Mouse (Mus musculus): ENCODE results near the gene 4930590J08Rik. TPM values are rescaled to one million over a fixed set of nuclear protein-coding genes. Genes with fewer than 3 reads are reported as not detected.
"Not testable (repeated sequence)": the region's sequence is repeated elsewhere in the genome, so short reads cannot be mapped to it uniquely, and the experiment has no call there.

Gene 4930590J08Rik
- 1.1 and 1.7 TPM in 2 replicates for polyA plus RNA-seq (2014; fragmentation: Nextera tagmentation; extraction: Ambion mirVana)

DNA sequence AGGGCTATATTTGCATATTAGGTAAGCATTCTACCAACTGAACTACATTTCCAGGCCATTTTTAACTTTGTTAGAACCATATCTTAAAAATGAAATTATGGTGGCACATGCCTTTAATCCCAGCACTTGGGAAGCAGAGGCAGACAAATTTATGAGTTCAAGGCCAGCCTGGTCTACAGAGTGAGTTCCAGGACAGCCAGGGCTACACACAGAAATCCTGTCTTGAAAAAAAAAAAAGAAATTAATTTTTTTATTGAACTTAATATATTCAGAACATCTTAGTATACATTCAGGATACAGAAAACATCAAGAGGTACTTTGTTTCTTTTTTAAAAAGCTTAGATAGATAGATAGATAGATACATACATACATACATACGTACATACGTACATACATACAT, at the start of gene 4930590J08Rik:
TSS of gene 4930590J08Rik (plus strand) at position 301 of the 400 bp plus-strand sequence.
- not testable (repeated sequence) for H3K27ac ChIP-seq (replicated peaks; ENCODE audit: low read depth, low read length); H3K27me3 ChIP-seq (ENCODE audit: control insufficient read depth, insufficient read depth, low read length); ATAC-seq (ENCODE audit: low FRiP score, low TSS enrichment); H3K4me3 ChIP-seq (replicated peaks; ENCODE audit: low read depth, low read length); H3K4me2 ChIP-seq (ENCODE audit: low read length); H3K4me1 ChIP-seq (ENCODE audit: control insufficient read depth, insufficient read depth, low read length); DNase-seq; H3K9me3 ChIP-seq (ENCODE audit: control insufficient read depth, low read length); H3K9ac ChIP-seq (replicated peaks; ENCODE audit: low read length)
- WGBS, result 98% methylated on average over 2 of the region's 2 CpGs
- peaks cover 43% of the 10 kb centered on the region for H3K36me3 ChIP-seq (ENCODE audit: control insufficient read depth, insufficient read depth, low read length)

DNA sequence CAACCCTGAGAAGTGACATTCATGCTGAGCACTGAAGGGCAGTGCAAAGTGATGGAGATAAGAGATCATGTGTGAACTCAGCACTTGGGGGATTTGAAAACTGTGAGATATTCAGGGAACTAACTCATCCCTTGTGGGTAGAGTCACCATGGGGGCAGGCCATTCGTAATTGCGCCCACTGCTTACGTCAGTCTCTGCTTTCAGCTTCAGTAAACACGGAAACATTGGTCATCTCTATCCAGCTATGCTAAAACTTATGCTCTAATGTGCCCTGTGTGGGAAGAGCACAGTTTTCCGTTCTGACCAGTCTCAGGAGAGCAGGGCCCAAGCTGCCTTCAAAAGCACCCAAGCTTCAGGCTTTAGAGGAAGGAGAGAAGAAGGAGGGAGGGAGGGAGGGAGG, 44.3 kb upstream of the 4930590J08Rik start:
- Histone ChIP-seq H3K4me1 (ENCODE audit: control insufficient read depth, insufficient read depth, low read length) (no peaks in the 10 kb centered on the region), H3K27me3 (ENCODE audit: control insufficient read depth, insufficient read depth, low read length) (no peaks in the 10 kb centered on the region), H3K9ac (replicated peaks; ENCODE audit: low read length) (no peak overlapping the region), H3K4me3 (replicated peaks; ENCODE audit: low read depth, low read length) (no peak overlapping the region), H3K36me3 (ENCODE audit: control insufficient read depth, insufficient read depth, low read length) (no peaks in the 10 kb centered on the region), H3K27ac (replicated peaks; ENCODE audit: low read depth, low read length) (no peak overlapping the region), H3K4me2 (ENCODE audit: low read length) (no peak overlapping the region), H3K9me3 (ENCODE audit: control insufficient read depth, low read length) (no peaks in the 10 kb centered on the region)
- ATAC-seq (ENCODE audit: low FRiP score, low TSS enrichment) (no peak), DNase-seq (no peak)
- WGBS, result 79% methylated on average over 5 of the region's 5 CpGs

DNA sequence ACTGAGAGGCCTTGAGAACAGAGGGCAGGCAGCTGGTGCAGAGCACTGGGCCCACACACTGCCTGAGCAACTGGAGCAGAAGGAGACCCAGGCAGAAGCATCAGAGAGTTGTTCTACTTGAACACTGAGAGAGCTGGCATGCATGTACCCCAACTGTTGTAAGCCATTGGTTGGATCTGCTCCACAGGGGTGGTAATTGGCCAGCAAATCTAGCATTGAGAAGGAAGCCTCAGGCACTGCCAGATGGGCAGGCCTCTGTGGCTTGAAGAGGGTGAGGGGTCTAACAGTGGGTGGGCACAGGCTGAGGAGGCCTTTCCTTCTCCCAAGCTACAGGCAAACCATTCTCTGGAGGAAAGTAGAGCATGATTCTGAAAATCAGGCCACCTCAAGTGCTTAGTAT, 39.8 kb upstream of the 4930590J08Rik start:
- no peak overlapping the region for H3K4me2 ChIP-seq (ENCODE audit: low read length)
- H3K4me1 ChIP-seq (ENCODE audit: control insufficient read depth, insufficient read depth, low read length), result no peaks in the 10 kb centered on the region
- H3K27ac ChIP-seq (replicated peaks; ENCODE audit: low read depth, low read length), result no peak overlapping the region
- H3K27me3 ChIP-seq (ENCODE audit: control insufficient read depth, insufficient read depth, low read length), result no peaks in the 10 kb centered on the region
- H3K9ac ChIP-seq (replicated peaks; ENCODE audit: low read length), result no peak overlapping the region
- DNase-seq (no peak), ATAC-seq (ENCODE audit: low FRiP score, low TSS enrichment) (no peak)
- H3K9me3 ChIP-seq (ENCODE audit: control insufficient read depth, low read length), result no peaks in the 10 kb centered on the region
- no peaks in the 10 kb centered on the region for H3K36me3 ChIP-seq (ENCODE audit: control insufficient read depth, insufficient read depth, low read length)
- no peak overlapping the region for H3K4me3 ChIP-seq (replicated peaks; ENCODE audit: low read depth, low read length)

DNA sequence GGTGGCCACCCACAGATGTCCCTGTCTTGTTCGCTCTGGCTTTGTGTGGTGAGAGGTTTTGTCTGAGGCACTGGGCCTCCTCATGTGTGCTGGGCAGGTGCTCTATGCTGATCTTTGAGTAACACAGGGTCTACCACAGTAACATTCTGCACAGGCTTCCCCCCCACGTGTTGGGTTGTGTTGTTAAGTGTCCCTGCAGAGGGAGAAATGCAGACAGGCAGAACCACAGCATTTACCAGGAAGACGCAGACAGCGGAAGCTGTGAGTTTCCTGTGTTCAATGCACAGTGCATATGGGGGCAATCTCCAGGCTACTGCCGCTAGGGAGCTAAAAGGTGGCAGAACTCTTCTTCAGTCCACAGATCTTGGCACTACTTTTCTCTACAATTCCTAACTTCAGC, 38.0 kb upstream of the 4930590J08Rik start:
- no peaks in the 10 kb centered on the region for H3K4me1 ChIP-seq (ENCODE audit: control insufficient read depth, insufficient read depth, low read length)
- 78% methylated on average over 5 of the region's 5 CpGs for WGBS
- H3K9ac ChIP-seq (replicated peaks; ENCODE audit: low read length), result no peak overlapping the region
- no peaks in the 10 kb centered on the region for H3K36me3 ChIP-seq (ENCODE audit: control insufficient read depth, insufficient read depth, low read length)
- H3K4me3 ChIP-seq (replicated peaks; ENCODE audit: low read depth, low read length), result no peak overlapping the region
- no peak overlapping the region for H3K4me2 ChIP-seq (ENCODE audit: low read length)
- ATAC-seq (ENCODE audit: low FRiP score, low TSS enrichment), result no peak
- no peaks in the 10 kb centered on the region for H3K9me3 ChIP-seq (ENCODE audit: control insufficient read depth, low read length)
- no peak overlapping the region for H3K27ac ChIP-seq (replicated peaks; ENCODE audit: low read depth, low read length)
- no peaks in the 10 kb centered on the region for H3K27me3 ChIP-seq (ENCODE audit: control insufficient read depth, insufficient read depth, low read length)
- DNase-seq, result no peak

DNA sequence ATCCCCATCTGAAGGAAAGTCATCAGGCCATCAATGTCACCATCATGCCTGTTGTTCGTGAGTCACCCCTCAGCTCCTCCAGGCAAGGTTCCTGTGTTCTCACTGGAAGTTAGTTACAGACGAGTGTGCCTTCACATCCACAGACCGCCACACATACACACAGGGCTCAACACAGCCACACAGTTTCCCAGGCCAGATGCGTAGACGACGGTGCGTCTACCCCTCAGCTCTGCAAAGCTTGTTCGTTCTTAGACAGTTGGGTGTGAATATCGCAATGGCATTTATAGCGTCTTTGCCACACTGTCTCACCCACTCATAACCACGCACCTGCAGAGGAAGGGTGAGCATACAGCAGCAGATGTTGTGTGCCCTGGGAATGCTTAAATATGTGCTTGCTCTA, 37.0 kb upstream of the 4930590J08Rik start:
- WGBS, result 92% methylated on average over 11 of the region's 11 CpGs
- no peak for ATAC-seq (ENCODE audit: low FRiP score, low TSS enrichment)
- no peaks in the 10 kb centered on the region for H3K9me3 ChIP-seq (ENCODE audit: control insufficient read depth, low read length)

DNA sequence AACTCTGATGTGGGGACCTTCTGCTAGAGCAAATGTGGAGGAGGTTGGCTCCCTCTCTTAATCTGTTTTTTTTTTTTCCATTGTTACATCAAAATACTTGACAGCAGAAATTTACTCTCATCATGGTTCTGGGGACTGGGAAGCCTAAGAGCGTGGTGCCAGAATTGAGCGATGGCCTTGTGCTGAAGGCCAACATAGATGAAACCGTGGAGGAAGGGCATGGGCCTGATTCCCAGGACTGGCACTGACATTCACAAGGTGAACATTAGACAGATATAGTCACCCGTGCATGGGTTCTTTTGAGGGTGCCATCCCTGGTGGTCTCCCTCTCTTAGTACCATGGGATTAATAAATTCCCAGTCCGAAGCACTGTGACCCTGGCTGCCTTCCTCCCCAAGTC, 34.5 kb upstream of the 4930590J08Rik start:
- no peak overlapping the region for H3K27ac ChIP-seq (replicated peaks; ENCODE audit: low read depth, low read length)
- H3K4me1 ChIP-seq (ENCODE audit: control insufficient read depth, insufficient read depth, low read length), result no peaks in the 10 kb centered on the region
- no peaks in the 10 kb centered on the region for H3K9me3 ChIP-seq (ENCODE audit: control insufficient read depth, low read length)
- WGBS, result 89% methylated on average over 5 of the region's 5 CpGs
- no peaks in the 10 kb centered on the region for H3K36me3 ChIP-seq (ENCODE audit: control insufficient read depth, insufficient read depth, low read length)
- no peak overlapping the region for H3K4me2 ChIP-seq (ENCODE audit: low read length)
- no peaks in the 10 kb centered on the region for H3K27me3 ChIP-seq (ENCODE audit: control insufficient read depth, insufficient read depth, low read length)
- DNase-seq, result no peak
- no peak overlapping the region for H3K4me3 ChIP-seq (replicated peaks; ENCODE audit: low read depth, low read length)
- H3K9ac ChIP-seq (replicated peaks; ENCODE audit: low read length), result no peak overlapping the region
- ATAC-seq (ENCODE audit: low FRiP score, low TSS enrichment), result no peak

More for the DNA sequence above, 37.0 kb upstream of the 4930590J08Rik start:
- no peak overlapping the region for H3K9ac ChIP-seq (replicated peaks; ENCODE audit: low read length)
- no peak overlapping the region for H3K4me3 ChIP-seq (replicated peaks; ENCODE audit: low read depth, low read length)
- DNase-seq, result no peak
- no peak overlapping the region for H3K27ac ChIP-seq (replicated peaks; ENCODE audit: low read depth, low read length)
- no peaks in the 10 kb centered on the region for H3K27me3 ChIP-seq (ENCODE audit: control insufficient read depth, insufficient read depth, low read length)
- H3K4me2 ChIP-seq (ENCODE audit: low read length), result no peak overlapping the region
- H3K36me3 ChIP-seq (ENCODE audit: control insufficient read depth, insufficient read depth, low read length), result no peaks in the 10 kb centered on the region
- no peaks in the 10 kb centered on the region for H3K4me1 ChIP-seq (ENCODE audit: control insufficient read depth, insufficient read depth, low read length)

DNA sequence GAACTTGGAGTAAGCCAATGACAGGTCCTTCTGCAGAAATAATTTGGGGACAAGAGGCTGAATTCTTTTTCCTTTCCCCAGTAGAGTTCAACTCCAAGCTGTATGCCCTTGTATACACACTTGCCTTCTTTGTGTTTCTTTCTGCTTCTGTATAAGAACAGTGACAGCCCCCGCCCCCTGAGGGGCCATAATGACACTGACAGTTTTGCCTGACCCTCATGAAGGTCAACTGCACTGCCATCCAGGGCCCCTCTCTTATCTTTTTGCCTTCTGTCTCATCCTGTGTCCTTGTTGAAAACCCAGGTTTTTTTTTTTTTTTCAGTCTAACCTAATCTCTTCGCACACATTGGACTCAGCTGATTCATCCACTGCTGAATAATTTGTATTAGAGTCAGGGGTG, 29.8 kb upstream of the 4930590J08Rik start:
- ATAC-seq (ENCODE audit: low FRiP score, low TSS enrichment) (no peak), DNase-seq (no peak)
- no peak overlapping the region for H3K4me2 ChIP-seq (ENCODE audit: low read length)
- 59% methylated on average over 2 of the region's 2 CpGs for WGBS
- no peak overlapping the region for H3K9ac ChIP-seq (replicated peaks; ENCODE audit: low read length)
- H3K27me3 ChIP-seq (ENCODE audit: control insufficient read depth, insufficient read depth, low read length), result no peaks in the 10 kb centered on the region
- no peak overlapping the region for H3K27ac ChIP-seq (replicated peaks; ENCODE audit: low read depth, low read length)
- no peaks in the 10 kb centered on the region for H3K36me3 ChIP-seq (ENCODE audit: control insufficient read depth, insufficient read depth, low read length)
- no peaks in the 10 kb centered on the region for H3K9me3 ChIP-seq (ENCODE audit: control insufficient read depth, low read length)
- H3K4me1 ChIP-seq (ENCODE audit: control insufficient read depth, insufficient read depth, low read length), result no peaks in the 10 kb centered on the region
- no peak overlapping the region for H3K4me3 ChIP-seq (replicated peaks; ENCODE audit: low read depth, low read length)

DNA sequence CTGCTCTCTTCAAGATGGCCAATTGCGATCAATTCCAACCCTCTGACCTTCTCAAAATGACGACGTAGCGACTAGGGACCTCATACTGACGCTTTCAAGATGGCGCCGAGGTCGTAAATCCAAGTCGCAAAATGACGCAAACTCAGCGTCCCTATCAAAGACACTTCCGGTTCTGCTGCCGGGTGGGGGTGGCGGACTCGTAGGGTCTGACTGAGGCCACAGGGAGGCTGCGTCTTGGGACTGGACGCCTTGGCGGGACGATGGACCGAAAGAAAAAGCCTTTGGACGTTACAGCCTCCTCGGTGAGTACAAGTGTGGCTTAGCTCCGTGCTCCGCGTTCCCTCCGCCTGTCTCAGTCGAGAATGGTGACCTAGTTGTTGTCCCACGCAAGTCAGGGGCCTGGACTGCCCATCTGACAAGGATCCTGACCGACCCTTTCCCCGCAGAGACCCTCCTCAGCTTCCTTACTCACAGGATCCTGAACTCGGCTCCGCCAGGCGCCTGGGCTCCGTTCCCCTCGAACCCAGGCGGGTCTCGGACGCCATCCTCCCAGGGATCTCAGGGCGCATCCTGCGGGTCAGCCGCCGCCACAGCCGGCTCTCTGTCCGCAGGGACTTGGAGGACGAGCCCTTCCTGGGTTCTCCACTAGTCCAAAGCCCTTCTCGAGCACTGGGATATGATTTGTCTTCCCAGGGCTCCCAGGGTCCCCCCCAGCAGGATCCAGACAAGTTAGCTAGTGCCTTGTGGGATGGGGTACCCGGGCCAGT, 24.5 kb upstream of the 4930590J08Rik start, which contains the start of gene Ccdc174:
TSS of gene Ccdc174 (plus strand) at position 169 of the 767 bp plus-strand sequence.
- ATAC-seq (ENCODE audit: low FRiP score, low TSS enrichment), result peak; percentile 92
- peak; percentile 98 for DNase-seq
- H3K4me2 ChIP-seq (ENCODE audit: low read length), result peak within 1 kb of the TSS; percentile 85
- no peaks in the 10 kb centered on the region for H3K9me3 ChIP-seq (ENCODE audit: control insufficient read depth, low read length)
- H3K9ac ChIP-seq (replicated peaks; ENCODE audit: low read length), result peak within 1 kb of the TSS; percentile 91
- H3K27ac ChIP-seq (replicated peaks; ENCODE audit: low read depth, low read length), result peak within 1 kb of the TSS; percentile 87
- H3K36me3 ChIP-seq (ENCODE audit: control insufficient read depth, insufficient read depth, low read length), result peaks cover 22% of the 10 kb centered on the region
- no peaks in the 10 kb centered on the region for H3K27me3 ChIP-seq (ENCODE audit: control insufficient read depth, insufficient read depth, low read length)
- under 1% methylated on average over 47 of the region's 47 CpGs for WGBS
- H3K4me1 ChIP-seq (ENCODE audit: control insufficient read depth, insufficient read depth, low read length), result peaks cover 7% of the 10 kb centered on the region
- peak within 1 kb of the TSS; percentile 92 for H3K4me3 ChIP-seq (replicated peaks; ENCODE audit: low read depth, low read length)

DNA sequence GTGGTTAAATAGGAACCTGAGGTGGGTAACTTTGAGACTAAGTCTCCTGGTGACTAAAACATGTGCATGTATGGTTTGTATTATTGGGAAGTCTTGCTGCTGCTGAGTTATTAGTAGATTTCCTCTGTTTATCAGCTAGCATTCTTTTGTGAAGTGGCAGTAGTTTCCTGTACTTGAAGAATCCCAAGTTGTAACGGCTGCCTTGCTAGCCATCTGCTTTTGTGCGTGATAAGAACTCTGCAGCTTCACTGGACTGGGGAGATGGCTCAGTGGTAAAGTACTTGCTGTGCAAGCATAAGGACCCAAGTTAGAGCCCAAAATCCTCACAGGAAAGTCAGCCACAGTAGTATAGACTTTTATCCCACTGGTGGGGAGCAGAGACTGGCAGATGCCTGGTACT, 18.8 kb upstream of the 4930590J08Rik start:
- WGBS, result 93% methylated on average over 2 of the region's 2 CpGs
- no peak overlapping the region for H3K4me3 ChIP-seq (replicated peaks; ENCODE audit: low read depth, low read length)
- ATAC-seq (ENCODE audit: low FRiP score, low TSS enrichment), result no peak
- H3K4me2 ChIP-seq (ENCODE audit: low read length), result no peak overlapping the region
- peaks cover 2% of the 10 kb centered on the region for H3K4me1 ChIP-seq (ENCODE audit: control insufficient read depth, insufficient read depth, low read length)
- no peak overlapping the region for H3K9ac ChIP-seq (replicated peaks; ENCODE audit: low read length)
- no peak for DNase-seq
- H3K27me3 ChIP-seq (ENCODE audit: control insufficient read depth, insufficient read depth, low read length), result no peaks in the 10 kb centered on the region
- no peaks in the 10 kb centered on the region for H3K9me3 ChIP-seq (ENCODE audit: control insufficient read depth, low read length)
- peaks cover 78% of the 10 kb centered on the region for H3K36me3 ChIP-seq (ENCODE audit: control insufficient read depth, insufficient read depth, low read length)
- H3K27ac ChIP-seq (replicated peaks; ENCODE audit: low read depth, low read length), result no peak overlapping the region

Measured in midbrain, embryonic 14.5 days (tissue).